Mouse (Mus musculus) large intestine, adult 2 months (tissue): ENCODE measurements at regions not wholly inside any gene's neighbourhood (a gene's known extent, or its start where the extent isn't known, plus 50 kb on each side); places are given as distances from the start of the nearest gene placed in this dataset.
"Not testable (repeated sequence)": the region's sequence is repeated elsewhere in the genome, so short reads cannot be mapped to it uniquely, and the experiment has no call there.

ENCODE experiments used
- DNase-seq: peaks from one replicate; pipeline ENCODE4 v3.0.0-alpha.2; 2012; ENCODE audit warnings: low read depth, low spot score
- WGBS: fragments of 180-500 bp; shearing (Covaris S2); methylation state at CpG from one replicate; pipeline ENCODE4 v1.1.7; 2018; 5-methylcytosine and 5-hydroxymethylcytosine counted together

GRCm38 (mm10) chr11:91524019-91524418 is 53.3 kb downstream of the Kif2b start:
- DNase-seq, result no peak
- 76% methylated on average over 4 of the region's 4 CpGs for whole genome bisulfite sequencing

- no peak for DNase-seq
- WGBS, result 78% methylated on average over 2 of the region's 2 CpGs
Measured at GRCm38 (mm10) chr11:91479236-91479635, 98.1 kb downstream of the Kif2b start.

- 48% methylated on average over 8 of the region's 8 CpGs for WGBS
- no peak for DNase-seq
Measured at GRCm38 (mm10) chr11:91463578-91464401, 113.6 kb downstream of the Kif2b start.

GRCm38 (mm10) chr11:91461946-91462345 is 115.4 kb downstream of the Kif2b start:
- DNase-seq, result no peak
- WGBS, result 49% methylated on average over 3 of the region's 3 CpGs

- WGBS, result 67% methylated on average over 4 of the region's 4 CpGs
- no peak for DNase-seq
Measured at GRCm38 (mm10) chr11:91442361-91442760, 135.0 kb downstream of the Kif2b start.

- DNase-seq, result no peak
- 71% methylated on average over 5 of the region's 5 CpGs for WGBS
Measured at GRCm38 (mm10) chr11:91432195-91432594, 145.2 kb downstream of the Kif2b start.

- 73% methylated on average over 4 of the region's 4 CpGs for WGBS
- DNase-seq, result no peak
Measured at GRCm38 (mm10) chr11:91426731-91427130, 150.6 kb downstream of the Kif2b start.

- DNase-seq, result no peak
- 46% methylated on average over 3 of the region's 3 CpGs for WGBS
Measured at GRCm38 (mm10) chr11:91387172-91387571, 190.2 kb downstream of the Kif2b start.

- no peak for DNase-seq
- 16% methylated on average over 4 of the region's 4 CpGs for WGBS
Measured at GRCm38 (mm10) chr11:91357029-91357428, 220.3 kb downstream of the Kif2b start.

GRCm38 (mm10) chr11:91342629-91343028 is 234.7 kb downstream of the Kif2b start:
- WGBS, result 76% methylated on average over 1 of the region's 1 CpGs
- no peak for DNase-seq

GRCm38 (mm10) chr11:91333056-91333455 is 244.3 kb downstream of the Kif2b start:
- 85% methylated on average over 3 of the region's 3 CpGs for WGBS
- DNase-seq, result no peak

- no peak for DNase-seq
- WGBS, result 83% methylated on average over 8 of the region's 8 CpGs
Measured at GRCm38 (mm10) chr11:91327543-91327942, 249.8 kb downstream of the Kif2b start.

GRCm38 (mm10) chr11:91310212-91310742 is 267.1 kb downstream of the Kif2b start:
- 42% methylated on average over 3 of the region's 3 CpGs for WGBS
- DNase-seq, result no peak

- peak; percentile 7 for DNase-seq
- WGBS, result 21% methylated on average over 10 of the region's 10 CpGs
Measured at GRCm38 (mm10) chr11:91289194-91290123, 287.9 kb downstream of the Kif2b start.

- no peak for DNase-seq
Measured at GRCm38 (mm10) chr11:91286376-91286775, 291.0 kb downstream of the Kif2b start.

- 61% methylated on average over 4 of the region's 4 CpGs for WGBS
Measured at GRCm38 (mm10) chr11:91262216-91262615, 315.1 kb downstream of the Kif2b start.

GRCm38 (mm10) chr11:91242061-91242460 is 335.3 kb downstream of the Kif2b start:
- WGBS, result 33% methylated on average over 3 of the region's 3 CpGs
- not testable (repeated sequence) for DNase-seq

More at GRCm38 (mm10) chr11:91262216-91262615, 315.1 kb downstream of the Kif2b start:
- no peak for DNase-seq

GRCm38 (mm10) chr11:91216158-91216557 is 361.2 kb downstream of the Kif2b start:
- WGBS, result 92% methylated on average over 1 of the region's 1 CpGs
- DNase-seq, result no peak

- WGBS, result 74% methylated on average over 2 of the region's 2 CpGs
- no peak for DNase-seq
Measured at GRCm38 (mm10) chr11:91213104-91213503, 364.3 kb downstream of the Kif2b start.

GRCm38 (mm10) chr11:91206470-91206869 is 370.9 kb downstream of the Kif2b start:
- DNase-seq, result no peak
- 66% methylated on average over 7 of the region's 7 CpGs for WGBS
